Mouse (Mus musculus) neural tube, embryonic 11.5 days (tissue): Measurements from ENCODE around the gene Megf11. TPM values are rescaled to one million over a fixed set of nuclear protein-coding genes. Genes with fewer than 3 reads are reported as not detected.

Experiments used
- ATAC-seq: fragments of 200-750 bp; cut with Nextera tagmentation; 2 replicates; pipeline ENCODE4 v1.8.0; 2017; ENCODE audit warnings: moderate number of reproducible peaks, mild to moderate bottlenecking, moderate TSS enrichment, moderate library complexity; ENCODE audit not compliant: insufficient read depth, low FRiP score, low TSS enrichment
- DNase-seq: peaks from one replicate; pipeline ENCODE4 v3.0.0-alpha.2; 2015; ENCODE audit warnings: low spot score
- H3K27ac ChIP-seq: fragments of 300-500 bp; sonication (generic); 2 replicates; pipeline ENCODE4 v1.5.1; 2014; ENCODE audit warnings: low read depth, mild to moderate bottlenecking, low read length
- H3K27me3 ChIP-seq: fragments of 300-500 bp; sonication (generic); 2 replicates; pipeline ENCODE4 v1.6.1; 2014; ENCODE audit warnings: mild to moderate bottlenecking, low read length, mixed read lengths; ENCODE audit not compliant: control insufficient read depth, insufficient read depth
- H3K36me3 ChIP-seq: fragments of 300-500 bp; sonication (generic); 2 replicates; pipeline ENCODE4 v1.6.1; 2014; ENCODE audit warnings: mild to moderate bottlenecking, low read length, moderate library complexity, mixed read lengths; ENCODE audit not compliant: control insufficient read depth, insufficient read depth
- H3K4me1 ChIP-seq: fragments of 300-500 bp; sonication (generic); 2 replicates; pipeline ENCODE4 v1.6.1; 2014; ENCODE audit warnings: low read length, mixed read lengths; ENCODE audit not compliant: control insufficient read depth, insufficient read depth
- H3K4me2 ChIP-seq: fragments of 300-500 bp; sonication (generic); 2 replicates; pipeline ENCODE4 v1.6.1; 2014; ENCODE audit warnings: low read depth, mild to moderate bottlenecking, moderate library complexity
- H3K4me3 ChIP-seq: fragments of 300-500 bp; sonication (generic); 2 replicates; pipeline ENCODE4 v1.5.1; 2014; ENCODE audit warnings: low read depth, low read length
- H3K9ac ChIP-seq: fragments of 300-500 bp; sonication (generic); 2 replicates; pipeline ENCODE4 v1.6.1; 2014; ENCODE audit warnings: mild to moderate bottlenecking, low read length
- H3K9me3 ChIP-seq: fragments of 300-500 bp; sonication (generic); 2 replicates; pipeline ENCODE4 v1.6.1; 2016; ENCODE audit warnings: low read length; ENCODE audit not compliant: control insufficient read depth
- WGBS: fragments of 180-500 bp; shearing (Covaris S2); extraction: QIAGEN DNeasy Blood & Tissue Kit; methylation state at CpG from one replicate; pipeline ENCODE4 v1.1.7; 2014; 5-methylcytosine and 5-hydroxymethylcytosine counted together
- polyA plus RNA-seq: library from polyadenylated mRNA; unstranded; fragments of >200 nt; fragmentation: Nextera tagmentation; extraction: Ambion mirVana; gene quantifications from 2 replicates; pipeline ENCODE4 v1.2.1, GENCODE M21; 2014

Gene Megf11
- polyA plus RNA-seq, 1 experiment from 2014 or later = 5.7 TPM

DNA sequence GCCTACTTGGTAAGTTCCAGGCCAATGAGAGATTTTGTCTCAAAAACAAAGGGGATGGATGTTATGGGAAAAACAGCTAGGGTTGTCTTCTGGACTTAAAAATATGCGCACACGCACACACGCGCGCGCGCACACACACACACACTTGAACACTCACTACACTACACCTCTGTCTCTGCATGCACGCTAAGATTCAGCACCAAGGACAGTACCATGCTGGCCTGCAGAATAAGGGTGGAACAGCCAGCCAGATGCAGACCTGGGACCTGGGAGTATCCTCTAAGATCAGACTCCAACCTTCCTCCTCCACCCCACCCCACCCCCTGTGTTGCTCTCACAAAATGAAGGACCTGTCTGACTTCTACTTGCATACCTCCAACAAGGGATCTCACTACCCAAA, 239.1 kb downstream of the Megf11 start:
- no peak overlapping the region for H3K27ac ChIP-seq
- ATAC-seq (no peak), DNase-seq (peak; percentile 62)
- WGBS = 73% methylated on average over 8 of the region's 8 CpGs
- no peaks in the 10 kb centered on the region for H3K36me3 ChIP-seq
- no peak overlapping the region for H3K4me2 ChIP-seq
- no peaks in the 10 kb centered on the region for H3K9me3 ChIP-seq
- no peaks in the 10 kb centered on the region for H3K27me3 ChIP-seq
- no peak overlapping the region for H3K9ac ChIP-seq
- no peak overlapping the region for H3K4me3 ChIP-seq
- no peaks in the 10 kb centered on the region; the same call in 1 of the 2 replicates for H3K4me1 ChIP-seq

DNA sequence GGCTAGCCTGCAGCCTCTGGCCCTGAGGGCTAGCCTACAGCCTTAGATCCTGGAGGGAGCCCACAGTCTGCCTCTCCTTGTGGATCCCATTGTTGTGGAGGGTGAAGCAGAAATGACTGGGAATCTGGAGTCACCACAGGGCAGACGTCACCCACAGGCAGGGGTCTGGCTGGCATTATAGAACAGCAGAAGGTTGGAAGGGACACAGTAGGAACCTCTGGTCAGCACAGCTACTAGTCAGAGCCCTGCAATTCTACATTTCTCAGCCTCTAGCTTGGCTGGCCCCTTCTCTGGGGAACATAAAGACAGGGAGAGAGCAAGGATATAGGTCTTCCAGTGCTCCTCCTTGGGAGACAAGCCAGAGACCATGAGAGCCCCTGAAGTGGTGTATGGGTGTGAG, 244.4 kb downstream of the Megf11 start:
- no peak overlapping the region for H3K4me2 ChIP-seq
- no peaks in the 10 kb centered on the region; the same call in 1 of the 2 replicates for H3K4me1 ChIP-seq
- H3K9me3 ChIP-seq = no peaks in the 10 kb centered on the region
- no peaks in the 10 kb centered on the region for H3K27me3 ChIP-seq
- ATAC-seq (no peak), DNase-seq (no peak)
- no peak overlapping the region for H3K4me3 ChIP-seq
- H3K27ac ChIP-seq = no peak overlapping the region
- H3K36me3 ChIP-seq = no peaks in the 10 kb centered on the region
- WGBS = 42% methylated on average over 1 of the region's 1 CpGs
- H3K9ac ChIP-seq = no peak overlapping the region

GRCm38 (mm10) chr9:64633169-64633568, 247.7 kb downstream of the Megf11 start:
- H3K4me3 ChIP-seq = no peak overlapping the region
- 88% methylated on average over 3 of the region's 3 CpGs for WGBS

GRCm38 (mm10) chr9:64636111-64636510, 250.7 kb downstream of the Megf11 start:
- ATAC-seq (no peak), DNase-seq (no peak)
- no peak overlapping the region for H3K4me3 ChIP-seq
- H3K9me3 ChIP-seq = no peaks in the 10 kb centered on the region
- 74% methylated on average over 6 of the region's 6 CpGs for WGBS
- no peaks in the 10 kb centered on the region for H3K36me3 ChIP-seq
- no peaks in the 10 kb centered on the region for H3K27me3 ChIP-seq
- 0 out of 2 replicates have a peak, but pooled peaks cover 3% of the 10 kb centered on the region for H3K4me1 ChIP-seq
- no peak overlapping the region for H3K27ac ChIP-seq
- no peak overlapping the region for H3K4me2 ChIP-seq
- no peak overlapping the region for H3K9ac ChIP-seq

More at GRCm38 (mm10) chr9:64633169-64633568, 247.7 kb downstream of the Megf11 start:
- no peaks in the 10 kb centered on the region for H3K36me3 ChIP-seq
- 0 out of 2 replicates have a peak, but pooled peaks cover 2% of the 10 kb centered on the region for H3K4me1 ChIP-seq
- H3K4me2 ChIP-seq = no peak overlapping the region
- no peaks in the 10 kb centered on the region for H3K27me3 ChIP-seq
- H3K9me3 ChIP-seq = no peaks in the 10 kb centered on the region
- ATAC-seq (no peak), DNase-seq (no peak)
- no peak overlapping the region for H3K9ac ChIP-seq
- no peak overlapping the region for H3K27ac ChIP-seq

DNA sequence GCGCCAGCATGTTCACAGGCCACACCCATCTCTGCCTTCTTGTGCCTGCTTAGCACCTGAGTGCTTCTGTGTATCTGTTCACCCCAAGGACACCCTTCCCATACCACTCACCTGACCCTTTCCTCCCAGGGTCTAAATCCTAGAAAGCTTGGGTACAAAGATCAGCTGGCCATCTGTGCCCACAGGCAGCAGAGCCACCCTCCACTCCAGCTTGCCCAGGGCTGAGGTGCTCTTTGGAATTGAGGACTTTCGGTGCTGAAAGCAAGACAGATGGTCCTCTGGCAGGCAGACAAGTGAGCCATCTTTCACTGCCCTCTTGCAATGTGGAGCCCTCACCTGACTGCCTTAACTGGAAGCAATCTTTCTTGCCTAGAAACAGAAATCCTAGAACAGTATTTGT, 251.5 kb downstream of the Megf11 start:
- Histone ChIP-seq H3K27ac (no peak overlapping the region), H3K4me2 (no peak overlapping the region), H3K27me3 (no peaks in the 10 kb centered on the region), H3K9me3 (no peaks in the 10 kb centered on the region), H3K36me3 (no peaks in the 10 kb centered on the region), H3K4me1 (0 out of 2 replicates have a peak, but pooled peaks cover 3% of the 10 kb centered on the region), H3K9ac (no peak overlapping the region), H3K4me3 (no peak overlapping the region)
- no peak for ATAC-seq
- WGBS = 69% methylated on average over 2 of the region's 2 CpGs
- no peak for DNase-seq

DNA sequence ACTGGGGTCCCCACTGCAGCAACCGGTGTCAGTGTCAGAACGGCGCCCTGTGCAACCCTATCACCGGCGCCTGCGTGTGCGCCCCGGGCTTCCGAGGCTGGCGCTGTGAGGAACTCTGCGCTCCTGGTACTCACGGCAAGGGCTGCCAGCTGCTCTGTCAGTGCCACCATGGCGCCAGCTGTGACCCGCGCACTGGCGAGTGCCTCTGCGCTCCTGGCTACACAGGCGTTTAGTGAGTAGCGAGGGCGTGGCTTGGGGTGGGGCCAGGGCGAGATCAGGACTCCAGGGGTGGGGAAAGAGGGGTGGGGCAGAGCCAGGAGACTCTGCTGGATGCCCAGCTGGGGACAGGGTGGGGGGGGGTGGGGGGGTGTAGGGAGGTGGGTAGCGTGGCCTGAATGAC, 252.8 kb downstream of the Megf11 start:
- ATAC-seq = no peak
- H3K4me2 ChIP-seq = peak overlapping the region; percentile 35
- peak; percentile 45 for DNase-seq
- no peak overlapping the region for H3K9ac ChIP-seq
- WGBS = 2% methylated on average over 22 of the region's 22 CpGs
- H3K4me1 ChIP-seq = 0 out of 2 replicates have a peak, but pooled peaks cover 3% of the 10 kb centered on the region
- no peak overlapping the region for H3K4me3 ChIP-seq
- H3K27ac ChIP-seq = no peak overlapping the region
- no peaks in the 10 kb centered on the region for H3K27me3 ChIP-seq
- no peaks in the 10 kb centered on the region for H3K36me3 ChIP-seq
- H3K9me3 ChIP-seq = no peaks in the 10 kb centered on the region

- Histone ChIP-seq H3K27me3 (no peaks in the 10 kb centered on the region), H3K27ac (no peak overlapping the region), H3K4me1 (0 out of 2 replicates have a peak, but pooled peaks cover 3% of the 10 kb centered on the region), H3K4me2 (no peak overlapping the region), H3K9me3 (no peaks in the 10 kb centered on the region), H3K36me3 (no peaks in the 10 kb centered on the region), H3K9ac (no peak overlapping the region), H3K4me3 (no peak overlapping the region)
- peak; percentile 64 for DNase-seq
- no peak for ATAC-seq
- WGBS = 14% methylated on average over 5 of the region's 5 CpGs
Observed at GRCm38 (mm10) chr9:64639664-64640063, 254.2 kb downstream of the Megf11 start.

DNA sequence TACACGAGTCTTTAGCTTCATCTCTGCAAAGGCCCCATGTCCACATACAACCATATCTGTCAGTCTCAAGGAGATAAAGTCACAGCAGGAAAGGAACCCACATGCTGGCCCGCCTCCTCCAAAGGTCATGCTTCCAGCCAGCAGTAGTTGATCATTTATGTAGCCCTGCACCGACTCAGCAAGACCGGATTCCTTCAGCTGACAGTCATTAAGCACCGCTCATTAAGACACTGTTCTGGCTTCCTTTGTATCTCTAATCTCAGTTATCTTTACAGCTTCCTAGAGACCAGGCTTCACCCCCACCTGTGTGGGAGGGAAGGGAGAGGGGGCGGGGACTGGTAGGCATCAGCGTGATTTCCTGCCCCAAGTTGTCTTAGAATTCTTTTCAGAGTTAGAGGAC, 258.7 kb downstream of the Megf11 start:
- no peaks in the 10 kb centered on the region for H3K27me3 ChIP-seq
- no peaks in the 10 kb centered on the region for H3K36me3 ChIP-seq
- no peak overlapping the region for H3K27ac ChIP-seq
- ATAC-seq (no peak), DNase-seq (no peak)
- no peak overlapping the region for H3K4me2 ChIP-seq
- H3K9me3 ChIP-seq = no peaks in the 10 kb centered on the region
- 24% methylated on average over 7 of the region's 7 CpGs for WGBS
- no peaks in the 10 kb centered on the region for H3K4me1 ChIP-seq
- no peak overlapping the region for H3K4me3 ChIP-seq
- H3K9ac ChIP-seq = no peak overlapping the region

- Histone ChIP-seq H3K4me1 (no peaks in the 10 kb centered on the region), H3K4me3 (no peak overlapping the region), H3K4me2 (no peak overlapping the region), H3K9ac (no peak overlapping the region), H3K27ac (no peak overlapping the region), H3K9me3 (no peaks in the 10 kb centered on the region), H3K27me3 (no peaks in the 10 kb centered on the region), H3K36me3 (no peaks in the 10 kb centered on the region)
- DNase-seq (no peak), ATAC-seq (no peak)
- WGBS = 89% methylated on average over 3 of the region's 3 CpGs
Observed at GRCm38 (mm10) chr9:64645462-64645861, 260.0 kb downstream of the Megf11 start.
